Mouse (Mus musculus) limb, embryonic 11.5 days (tissue): ENCODE measurements around the gene Ly75. TPM values are rescaled to one million over a fixed set of nuclear protein-coding genes. Genes with fewer than 3 reads are reported as not detected.

Experiments
- ATAC-seq: fragments of 200-750 bp; cut with Nextera tagmentation; 2 replicates; pipeline ENCODE4 v1.8.0; 2017; ENCODE audit warnings: low read depth; ENCODE audit not compliant: insufficient number of reproducible peaks, low FRiP score, low TSS enrichment
- DNase-seq: peaks from one replicate; pipeline ENCODE4 v3.0.0-alpha.2; 2015; ENCODE audit warnings: low spot score
- H3K27ac ChIP-seq: fragments of 300-500 bp; sonication (generic); replicated peaks from 2 replicates; pipeline ENCODE4 v1.5.1; 2014; ENCODE audit warnings: low read depth, mild to moderate bottlenecking, low read length
- H3K27me3 ChIP-seq: fragments of 300-500 bp; sonication (generic); 2 replicates; pipeline ENCODE4 v1.6.1; 2014; ENCODE audit warnings: mild to moderate bottlenecking, low read length, mixed read lengths; ENCODE audit not compliant: control insufficient read depth, insufficient read depth
- H3K36me3 ChIP-seq: fragments of 300-500 bp; sonication (generic); 2 replicates; pipeline ENCODE4 v1.6.1; 2014; ENCODE audit warnings: mild to moderate bottlenecking, low read length, moderate library complexity, mixed read lengths; ENCODE audit not compliant: control insufficient read depth, insufficient read depth
- H3K4me1 ChIP-seq: fragments of 300-500 bp; sonication (generic); 2 replicates; pipeline ENCODE4 v1.6.1; 2014; ENCODE audit warnings: low read length, mixed read lengths; ENCODE audit not compliant: control insufficient read depth, insufficient read depth
- H3K4me2 ChIP-seq: fragments of 300-500 bp; sonication (generic); 2 replicates; pipeline ENCODE4 v1.6.1; 2014; ENCODE audit warnings: low read depth, mild to moderate bottlenecking, moderate library complexity; ENCODE audit not compliant: severe bottlenecking
- H3K4me3 ChIP-seq: fragments of 300-500 bp; sonication (generic); 2 replicates; pipeline ENCODE4 v1.5.1; 2014; ENCODE audit warnings: low read depth, low read length
- H3K9ac ChIP-seq: fragments of 300-500 bp; sonication (generic); 2 replicates; pipeline ENCODE4 v1.6.1; 2014; ENCODE audit warnings: mild to moderate bottlenecking, low read length
- H3K9me3 ChIP-seq: fragments of 300-500 bp; sonication (generic); 2 replicates; pipeline ENCODE4 v1.6.1; 2016; ENCODE audit warnings: low read length; ENCODE audit not compliant: control insufficient read depth
- WGBS: fragments of 180-500 bp; shearing (Covaris S2); extraction: QIAGEN DNeasy Blood & Tissue Kit; methylation state at CpG from one replicate; pipeline ENCODE4 v1.1.7; 2014; 5-methylcytosine and 5-hydroxymethylcytosine counted together
- polyA plus RNA-seq: library from polyadenylated mRNA; unstranded; fragments of >200 nt; fragmentation: Nextera tagmentation; extraction: Ambion mirVana; gene quantifications from 2 replicates; pipeline ENCODE4 v1.2.1, GENCODE M21; 2014

Ly75 gene
- polyA plus RNA-seq, 1 experiment from 2014 or later = 6.3 TPM

GRCm38 (mm10) chr2:60347875-60348274, 35.2 kb downstream of the Ly75 start:
- no peaks in the 10 kb centered on the region for H3K9me3 ChIP-seq
- H3K27ac ChIP-seq = no peak overlapping the region
- H3K4me1 ChIP-seq = no peaks in the 10 kb centered on the region
- no peak overlapping the region for H3K4me3 ChIP-seq
- no peak overlapping the region for H3K9ac ChIP-seq
- DNase-seq (no peak), ATAC-seq (no peak)
- WGBS = 86% methylated on average over 7 of the region's 7 CpGs
- H3K27me3 ChIP-seq = no peaks in the 10 kb centered on the region
- H3K4me2 ChIP-seq = no peak overlapping the region
- H3K36me3 ChIP-seq = no peaks in the 10 kb centered on the region

GRCm38 (mm10) chr2:60346531-60346930, 36.6 kb downstream of the Ly75 start:
- no peak overlapping the region for H3K4me3 ChIP-seq

GRCm38 (mm10) chr2:60345717-60346116, 37.4 kb downstream of the Ly75 start:
- no peak overlapping the region for H3K27ac ChIP-seq
- ATAC-seq (no peak), DNase-seq (no peak)
- no peaks in the 10 kb centered on the region for H3K4me1 ChIP-seq
- no peak overlapping the region for H3K4me3 ChIP-seq
- 91% methylated on average over 7 of the region's 7 CpGs for WGBS
- no peak overlapping the region for H3K9ac ChIP-seq
- no peaks in the 10 kb centered on the region for H3K36me3 ChIP-seq
- H3K4me2 ChIP-seq = no peak overlapping the region
- H3K9me3 ChIP-seq = no peaks in the 10 kb centered on the region
- no peaks in the 10 kb centered on the region for H3K27me3 ChIP-seq

More at GRCm38 (mm10) chr2:60346531-60346930, 36.6 kb downstream of the Ly75 start:
- no peaks in the 10 kb centered on the region for H3K27me3 ChIP-seq
- H3K9ac ChIP-seq = no peak overlapping the region
- DNase-seq (no peak), ATAC-seq (no peak)
- no peak overlapping the region for H3K27ac ChIP-seq
- no peaks in the 10 kb centered on the region for H3K9me3 ChIP-seq
- no peak overlapping the region for H3K4me2 ChIP-seq
- 69% methylated on average over 8 of the region's 8 CpGs for WGBS
- no peaks in the 10 kb centered on the region for H3K4me1 ChIP-seq
- H3K36me3 ChIP-seq = no peaks in the 10 kb centered on the region

GRCm38 (mm10) chr2:60343607-60344289, 39.4 kb downstream of the Ly75 start:
- Histone ChIP-seq H3K27me3 (no peaks in the 10 kb centered on the region), H3K4me1 (no peaks in the 10 kb centered on the region), H3K9me3 (no peaks in the 10 kb centered on the region), H3K36me3 (no peaks in the 10 kb centered on the region; the same call in 1 of the 2 replicates), H3K4me3 (no peak overlapping the region), H3K27ac (no peak overlapping the region), H3K9ac (no peak overlapping the region), H3K4me2 (no peak overlapping the region)
- ATAC-seq (no peak), DNase-seq (no peak)
- 55% methylated on average over 11 of the region's 11 CpGs for WGBS

GRCm38 (mm10) chr2:60342107-60342880, 40.8 kb downstream of the Ly75 start:
- H3K27me3 ChIP-seq = no peaks in the 10 kb centered on the region

GRCm38 (mm10) chr2:60337937-60338336, 45.2 kb downstream of the Ly75 start:
- ATAC-seq = no peak
- H3K4me3 ChIP-seq = no peak overlapping the region
- WGBS = 60% methylated on average over 9 of the region's 9 CpGs
- H3K27me3 ChIP-seq = no peaks in the 10 kb centered on the region
- H3K36me3 ChIP-seq = no peaks in the 10 kb centered on the region; the same call in 1 of the 2 replicates
- DNase-seq = no peak
- no peak overlapping the region for H3K9ac ChIP-seq
- no peaks in the 10 kb centered on the region for H3K9me3 ChIP-seq
- H3K4me2 ChIP-seq = no peak overlapping the region
- H3K4me1 ChIP-seq = no peaks in the 10 kb centered on the region
- no peak overlapping the region for H3K27ac ChIP-seq

More at GRCm38 (mm10) chr2:60342107-60342880, 40.8 kb downstream of the Ly75 start:
- Histone ChIP-seq H3K27ac (no peak overlapping the region), H3K4me1 (no peaks in the 10 kb centered on the region), H3K4me3 (no peak overlapping the region), H3K9ac (no peak overlapping the region), H3K36me3 (no peaks in the 10 kb centered on the region; the same call in 1 of the 2 replicates), H3K4me2 (no peak overlapping the region), H3K9me3 (no peaks in the 10 kb centered on the region)
- ATAC-seq = no peak
- WGBS = 79% methylated on average over 4 of the region's 4 CpGs
- no peak for DNase-seq

- Histone ChIP-seq H3K4me1 (no peaks in the 10 kb centered on the region), H3K27ac (no peak overlapping the region), H3K4me2 (no peak overlapping the region), H3K9me3 (no peaks in the 10 kb centered on the region), H3K9ac (no peak overlapping the region), H3K4me3 (no peak overlapping the region), H3K36me3 (no peaks in the 10 kb centered on the region), H3K27me3 (no peaks in the 10 kb centered on the region)
- DNase-seq (no peak), ATAC-seq (no peak)
- 91% methylated on average over 10 of the region's 10 CpGs for WGBS
Measured at GRCm38 (mm10) chr2:60328641-60329040, 54.5 kb downstream of the Ly75 start.

- Histone ChIP-seq H3K4me3 (no peak overlapping the region), H3K27me3 (no peaks in the 10 kb centered on the region), H3K36me3 (no peaks in the 10 kb centered on the region), H3K4me2 (no peak overlapping the region), H3K27ac (no peak overlapping the region), H3K4me1 (no peaks in the 10 kb centered on the region), H3K9ac (no peak overlapping the region), H3K9me3 (no peaks in the 10 kb centered on the region)
- WGBS = 89% methylated on average over 11 of the region's 11 CpGs
- DNase-seq = no peak
- no peak for ATAC-seq
Measured at GRCm38 (mm10) chr2:60327581-60327980, 55.5 kb downstream of the Ly75 start.
